In the genomic region with DNA sequence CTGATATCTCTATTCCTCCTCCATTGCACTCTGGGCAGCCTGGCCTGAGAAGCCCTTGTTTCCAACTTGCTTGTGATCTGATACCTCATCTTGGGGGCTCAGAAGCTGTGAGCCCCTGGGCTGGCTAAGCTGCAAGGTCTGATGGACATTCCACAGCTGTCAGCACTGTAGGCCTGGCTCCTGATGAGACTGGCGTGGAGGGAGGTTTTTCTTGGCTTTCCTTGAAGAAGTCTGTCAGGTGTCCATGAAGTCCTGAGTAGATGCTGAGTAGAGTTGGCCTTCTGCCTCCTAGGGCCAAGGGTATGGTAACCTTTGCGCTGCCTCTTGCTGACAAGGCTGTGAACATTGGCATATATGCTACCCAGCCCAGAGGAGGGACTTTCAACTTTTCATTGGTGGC, we compare ENCODE assay signal across 24 mouse cellular contexts. TPM values are rescaled to one million over a fixed set of nuclear protein-coding genes. Genes with fewer than 3 reads are reported as not detected.
"Had no signal": no experiment of that assay in that cellular context is flagged by ENCODE, and none has a peak within 500 bp of the region (broad histone marks: within the 10 kb centered on the region; RNA-seq: fewer than 3 reads in every experiment).

No protein-coding gene starts in this region.

- H3K9me3 ChIP-seq: midbrain, embryonic 10.5 days; midbrain, embryonic 12.5 days; neural tube, embryonic 13.5 days; neural tube, embryonic 15.5 days had no signal

- H3K4me3 ChIP-seq: midbrain, embryonic 10.5 days; midbrain, embryonic 12.5 days; myocyte; neural tube, embryonic 13.5 days; neural tube, embryonic 15.5 days had no signal

- H3K4me2 ChIP-seq: lung, embryonic 14.5 days; midbrain, embryonic 12.5 days; neural tube, embryonic 13.5 days; neural tube, embryonic 15.5 days had no signal

- H3K27ac ChIP-seq: midbrain, embryonic 10.5 days; midbrain, embryonic 12.5 days; neural tube, embryonic 13.5 days; neural tube, embryonic 15.5 days had no signal

- H3K36me3 ChIP-seq: midbrain, embryonic 10.5 days; midbrain, embryonic 12.5 days; neural tube, embryonic 13.5 days; neural tube, embryonic 15.5 days had no signal

- H3K27me3 ChIP-seq: midbrain, embryonic 12.5 days; neural tube, embryonic 13.5 days; neural tube, embryonic 15.5 days had no signal

- H3K9ac ChIP-seq: liver, postnatal 0 days; lung, embryonic 14.5 days; midbrain, embryonic 12.5 days; neural tube, embryonic 13.5 days; neural tube, embryonic 15.5 days had no signal

- ATAC-seq: liver, postnatal 0 days; midbrain, embryonic 16.5 days had no signal

- H3K4me1 ChIP-seq: midbrain, embryonic 10.5 days; midbrain, embryonic 12.5 days; neural tube, embryonic 13.5 days; neural tube, embryonic 15.5 days had no signal

- DNase-seq: liver, postnatal 0 days; lung, embryonic 14.5 days; lung, postnatal 10 days; lung, postnatal 4 days; midbrain, embryonic 14.5 days; retina, postnatal 1 day; right cerebral cortex, adult 18-20 months; right cerebral cortex, postnatal 14 days; spleen, adult 18-20 months; thymus, adult 18-20 months; thymus, postnatal 14 days; thymus, postnatal 36 days had no signal

RNA-seq across cellular contexts. Expression of a gene that starts 7.0 kb away (rescaled TPM):
- total RNA-seq: megakaryocyte-erythroid progenitor cell, adult 5-6 weeks had no signal
- polyA plus RNA-seq: lung, embryonic 14.5 days; lung, embryonic 16.5 days; midbrain, embryonic 10.5 days; myocyte; small intestine, adult 2 months; stomach, embryonic 14.5 days; stomach, embryonic 16.5 days; thymus, postnatal 0 days had no signal
